ENCODE assay signal across 7 mouse cellular contexts in genomic region chr2:155133011-155133976, GRCm38 (mm10). TPM values are rescaled to one million over a fixed set of nuclear protein-coding genes. Genes with fewer than 3 reads are reported as not detected.
DNase-seq lines count a peak whose midpoint lies in the region; ATAC-seq lines count a peak whose summit lies in the region.

Itch (plus strand) TSS chr2:155133509.

- DNase-seq in adrenal gland, postnatal 25 days = peak; percentile 94
- peak; percentile 99 for DNase-seq in heart, adult 11 months
- peak; percentile 90 for DNase-seq in kidney, adult 18-20 months
- peak; percentile 94 for DNase-seq in limb, embryonic 11.5 days (ENCODE audit: low spot score)
- DNase-seq in midbrain, embryonic 14.5 days = peak; percentile 98
- DNase-seq in spleen, adult 18-20 months = peak; percentile 85 to 87

- H3K4me1 ChIP-seq in embryonic facial prominence, embryonic 12.5 days = peaks cover 20% of the 10 kb centered on the region
- peaks cover 9% of the 10 kb centered on the region for H3K4me1 ChIP-seq in limb, embryonic 11.5 days (ENCODE audit: control insufficient read depth, insufficient read depth, low read length)
- H3K4me1 ChIP-seq in midbrain, embryonic 14.5 days (ENCODE audit: control insufficient read depth, insufficient read depth, low read length) = peaks cover 22% of the 10 kb centered on the region

- H3K9me3 ChIP-seq in embryonic facial prominence, embryonic 12.5 days = no peaks in the 10 kb centered on the region
- H3K9me3 ChIP-seq in limb, embryonic 11.5 days (ENCODE audit: control insufficient read depth, low read length) = no peaks in the 10 kb centered on the region
- H3K9me3 ChIP-seq in midbrain, embryonic 14.5 days (ENCODE audit: control insufficient read depth, low read length) = no peaks in the 10 kb centered on the region

- peak within 1 kb of the TSS; percentile 83 for H3K27ac ChIP-seq in embryonic facial prominence, embryonic 12.5 days
- peak within 1 kb of the TSS; percentile 38; the same call in 1 of the 2 replicates for H3K27ac ChIP-seq in limb, embryonic 11.5 days (replicated peaks; ENCODE audit: low read depth, low read length)
- peak within 1 kb of the TSS; percentile 90 for H3K27ac ChIP-seq in midbrain, embryonic 14.5 days (replicated peaks; ENCODE audit: low read depth, low read length)

- H3K9ac ChIP-seq in embryonic facial prominence, embryonic 12.5 days = peak within 1 kb of the TSS; percentile 94
- peak within 1 kb of the TSS; percentile 97 for H3K9ac ChIP-seq in limb, embryonic 11.5 days (ENCODE audit: low read length)
- H3K9ac ChIP-seq in midbrain, embryonic 14.5 days (replicated peaks; ENCODE audit: low read length) = peak within 1 kb of the TSS; percentile 90

- 2% methylated on average over 63 of the region's 65 CpGs for WGBS in embryonic facial prominence, embryonic 12.5 days
- 3% methylated on average over 57 of the region's 65 CpGs for WGBS in limb, embryonic 11.5 days
- 2% methylated on average over 64 of the region's 65 CpGs for WGBS in midbrain, embryonic 14.5 days

- peak; percentile 97 for ATAC-seq in embryonic facial prominence, embryonic 12.5 days (ENCODE audit: insufficient number of reproducible peaks, insufficient read depth, low FRiP score, low TSS enrichment)
- peak; percentile 89 for ATAC-seq in limb, embryonic 11.5 days (ENCODE audit: insufficient number of reproducible peaks, low FRiP score, low TSS enrichment, low read depth)
- ATAC-seq in midbrain, embryonic 14.5 days (ENCODE audit: low FRiP score, low TSS enrichment) = peak; percentile 96

- H3K36me3 ChIP-seq in embryonic facial prominence, embryonic 12.5 days = peaks cover 8% of the 10 kb centered on the region
- peaks cover 1% of the 10 kb centered on the region; the same call in 1 of the 2 replicates for H3K36me3 ChIP-seq in limb, embryonic 11.5 days (ENCODE audit: control insufficient read depth, insufficient read depth, low read length)
- H3K36me3 ChIP-seq in midbrain, embryonic 14.5 days (ENCODE audit: control insufficient read depth, insufficient read depth, low read length) = peaks cover 3% of the 10 kb centered on the region

- no peaks in the 10 kb centered on the region for H3K27me3 ChIP-seq in embryonic facial prominence, embryonic 12.5 days
- no peaks in the 10 kb centered on the region for H3K27me3 ChIP-seq in limb, embryonic 11.5 days (ENCODE audit: control insufficient read depth, insufficient read depth, low read length)
- H3K27me3 ChIP-seq in midbrain, embryonic 14.5 days (ENCODE audit: control insufficient read depth, insufficient read depth, low read length) = no peaks in the 10 kb centered on the region

- peak within 1 kb of the TSS; percentile 79 for H3K4me2 ChIP-seq in embryonic facial prominence, embryonic 12.5 days (replicated peaks)
- peak within 1 kb of the TSS; percentile 64 for H3K4me2 ChIP-seq in limb, embryonic 11.5 days (ENCODE audit: low read depth, severe bottlenecking)
- H3K4me2 ChIP-seq in midbrain, embryonic 14.5 days (ENCODE audit: low read length) = peak within 1 kb of the TSS; percentile 62

- peak within 1 kb of the TSS; percentile 94 for H3K4me3 ChIP-seq in embryonic facial prominence, embryonic 12.5 days
- H3K4me3 ChIP-seq in limb, embryonic 11.5 days (ENCODE audit: low read depth, low read length) = peak within 1 kb of the TSS; percentile 98
- H3K4me3 ChIP-seq in midbrain, embryonic 14.5 days (replicated peaks; ENCODE audit: low read depth, low read length) = peak within 1 kb of the TSS; percentile 96

RNA-seq across cellular contexts. Expression of gene Itch, which starts in this region (rescaled TPM):
- total RNA-seq in adrenal gland, postnatal 25 days (2021) = 49.8 and 53.0 TPM in 2 replicates
- polyA plus RNA-seq in embryonic facial prominence, embryonic 12.5 days (2016; fragmentation: Nextera tagmentation; extraction: Ambion mirVana) = 67.0 and 74.0 TPM in 2 replicates
- 51.8 and 63.2 TPM in 2 replicates for polyA plus RNA-seq in limb, embryonic 11.5 days (2014; fragmentation: Nextera tagmentation; extraction: Ambion mirVana)
- 31.2 and 42.9 TPM in 2 replicates for polyA plus RNA-seq in midbrain, embryonic 14.5 days (2014; fragmentation: Nextera tagmentation; extraction: Ambion mirVana)

Comparison
In these comparisons a context has a peak if more than half of its experiments do, and no peak if none do; other contexts are left out.
1. Peak in every context shown above with its lines: DNase-seq, ATAC-seq, H3K4me3 ChIP-seq and H3K27ac ChIP-seq.
2. H3K27ac ChIP-seq: peak in every context shown above with its lines; median percentile 90 in midbrain, embryonic 14.5 days; 83 in embryonic facial prominence, embryonic 12.5 days; 38 in limb, embryonic 11.5 days.